Mouse (Mus musculus): ENCODE results near the gene Zbtb7b.
"Not testable (repeated sequence)": the region's sequence is repeated elsewhere in the genome, so short reads cannot be mapped to it uniquely, and the experiment has no call there.

Zbtb7b gene

GRCm38 (mm10) chr3:89394006-89394893 is at the start of gene Zbtb7b:
Zbtb7b (minus strand) TSS chr3:89394776.
- peak; percentile 68 for DNase-seq (ENCODE audit: low spot score)

- no peak for DNase-seq (ENCODE audit: low spot score)
Observed at GRCm38 (mm10) chr3:89440691-89441090, 46.1 kb upstream of the Zbtb7b start.

GRCm38 (mm10) chr3:89437269-89437668 is 42.7 kb upstream of the Zbtb7b start:
- peak; percentile 69 for DNase-seq (ENCODE audit: low spot score)

GRCm38 (mm10) chr3:89436176-89437113 is 41.9 kb upstream of the Zbtb7b start, which contains the start of gene Pbxip1:
Pbxip1 (plus strand) TSS chr3:89436706.
- peak; percentile 90 for DNase-seq (ENCODE audit: low spot score)

- no peak for DNase-seq (ENCODE audit: low spot score)
Observed at GRCm38 (mm10) chr3:89435041-89435440, 40.5 kb upstream of the Zbtb7b start.

GRCm38 (mm10) chr3:89434532-89434931 is 40.0 kb upstream of the Zbtb7b start:
- no peak for DNase-seq (ENCODE audit: low spot score)

- DNase-seq (ENCODE audit: low spot score), result no peak
Observed at GRCm38 (mm10) chr3:89432606-89433005, 38.0 kb upstream of the Zbtb7b start.

GRCm38 (mm10) chr3:89430171-89431159 is 35.9 kb upstream of the Zbtb7b start, which contains the start of gene Pygo2:
Pygo2 (plus strand) TSS chr3:89430214.
- DNase-seq (ENCODE audit: low spot score), result peak; percentile 98

GRCm38 (mm10) chr3:89429021-89429420 is 34.4 kb upstream of the Zbtb7b start:
- not testable (repeated sequence) for DNase-seq (ENCODE audit: low spot score)

GRCm38 (mm10) chr3:89425876-89426275 is 31.3 kb upstream of the Zbtb7b start:
- DNase-seq (ENCODE audit: low spot score), result no peak

GRCm38 (mm10) chr3:89425141-89425525 is 30.6 kb upstream of the Zbtb7b start:
- DNase-seq (ENCODE audit: low spot score), result no peak

GRCm38 (mm10) chr3:89424416-89425140 is 30.0 kb upstream of the Zbtb7b start:
- no peak for DNase-seq (ENCODE audit: low spot score)

GRCm38 (mm10) chr3:89422556-89423205 is 28.1 kb upstream of the Zbtb7b start:
- no peak for DNase-seq (ENCODE audit: low spot score)

- DNase-seq (ENCODE audit: low spot score), result no peak
Observed at GRCm38 (mm10) chr3:89421810-89422473, 27.4 kb upstream of the Zbtb7b start.

- DNase-seq (ENCODE audit: low spot score), result peak; percentile 91
Observed at GRCm38 (mm10) chr3:89421002-89421774, 26.6 kb upstream of the Zbtb7b start.

- DNase-seq (ENCODE audit: low spot score), result no peak
Observed at GRCm38 (mm10) chr3:89420421-89420820, 25.8 kb upstream of the Zbtb7b start.

- DNase-seq (ENCODE audit: low spot score), result no peak
Observed at GRCm38 (mm10) chr3:89419981-89420380, 25.4 kb upstream of the Zbtb7b start.

- DNase-seq (ENCODE audit: low spot score), result peak; percentile 66
Observed at GRCm38 (mm10) chr3:89419571-89419970, 25.0 kb upstream of the Zbtb7b start.

GRCm38 (mm10) chr3:89418861-89419250 is 24.3 kb upstream of the Zbtb7b start:
- peak; percentile 81 for DNase-seq (ENCODE audit: low spot score)
